Mouse (Mus musculus): Measurements from ENCODE around the gene Tbc1d22a. TPM values are rescaled to one million over a fixed set of nuclear protein-coding genes. Genes with fewer than 3 reads are reported as not detected.
A peak's percentile ranks its signal among the peaks of the same experiment; 100 is the strongest.

Tbc1d22a gene
- polyA plus RNA-seq, 1 experiment from 2014 or later = 6.6 TPM

DNA sequence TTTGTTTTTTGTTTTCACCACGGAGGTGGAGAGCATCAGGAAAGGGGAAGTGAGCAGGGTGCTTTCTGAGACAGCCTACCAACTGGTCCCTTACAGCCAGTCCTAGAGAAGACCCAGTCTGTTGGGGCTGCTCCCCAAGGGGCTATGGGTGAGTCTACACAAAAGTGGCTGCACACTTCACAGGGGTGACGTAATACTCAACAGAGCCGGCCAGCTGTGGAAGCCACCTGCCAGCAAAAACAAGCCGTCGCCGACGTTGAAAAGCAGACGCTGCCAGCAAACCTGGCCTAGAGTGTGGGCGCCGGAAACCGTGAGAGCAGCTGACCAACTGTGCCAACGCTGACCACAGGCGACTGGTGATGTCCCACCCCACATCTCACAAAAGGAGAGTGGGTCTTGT, 31.6 kb upstream of the Tbc1d22a start:
- no peak overlapping the region for H3K4me3 ChIP-seq (replicated peaks)
- no peaks in the 10 kb centered on the region for H3K36me3 ChIP-seq (replicated peaks)
- H3K9me3 ChIP-seq (replicated peaks) = no peaks in the 10 kb centered on the region
- no peak overlapping the region for H3K4me2 ChIP-seq
- H3K27ac ChIP-seq (replicated peaks) = 0 out of 2 replicates have a peak overlapping the region, but pooled peaks have one; percentile 25
- WGBS (ENCODE audit: insufficient replicate concordance) = 19% methylated on average over 13 of the region's 13 CpGs
- peaks cover 33% of the 10 kb centered on the region for H3K27me3 ChIP-seq
- H3K4me1 ChIP-seq (replicated peaks) = peaks cover 23% of the 10 kb centered on the region
- H3K9ac ChIP-seq = no peak overlapping the region
- ATAC-seq (ENCODE audit: insufficient read depth) = no peak

- ATAC-seq (ENCODE audit: insufficient read depth) = no peak
- no peak overlapping the region for H3K4me3 ChIP-seq (replicated peaks)
- no peak overlapping the region for H3K4me2 ChIP-seq
- WGBS (ENCODE audit: insufficient replicate concordance) = 73% methylated on average over 8 of the region's 8 CpGs
- no peak overlapping the region for H3K9ac ChIP-seq
- no peaks in the 10 kb centered on the region for H3K9me3 ChIP-seq (replicated peaks)
- H3K27me3 ChIP-seq = peaks cover 33% of the 10 kb centered on the region
- peaks cover 23% of the 10 kb centered on the region for H3K4me1 ChIP-seq (replicated peaks)
- H3K36me3 ChIP-seq (replicated peaks) = no peaks in the 10 kb centered on the region
- no peak overlapping the region for H3K27ac ChIP-seq (replicated peaks)
Measured at GRCm38 (mm10) chr15:86183484-86183883, 30.8 kb upstream of the Tbc1d22a start.

GRCm38 (mm10) chr15:86184071-86184470, 30.2 kb upstream of the Tbc1d22a start:
- Histone ChIP-seq H3K4me2 (peak overlapping the region; percentile 79), H3K4me3 (replicated peaks) (peak overlapping the region; percentile 65; the same call in 1 of the 2 replicates), H3K9me3 (replicated peaks) (no peaks in the 10 kb centered on the region), H3K36me3 (replicated peaks) (no peaks in the 10 kb centered on the region), H3K27ac (replicated peaks) (no peak overlapping the region), H3K4me1 (replicated peaks) (peaks cover 27% of the 10 kb centered on the region), H3K27me3 (peaks cover 33% of the 10 kb centered on the region), H3K9ac (no peak overlapping the region)
- WGBS (ENCODE audit: insufficient replicate concordance) = 43% methylated on average over 5 of the region's 5 CpGs
- no peak for ATAC-seq (ENCODE audit: insufficient read depth)

DNA sequence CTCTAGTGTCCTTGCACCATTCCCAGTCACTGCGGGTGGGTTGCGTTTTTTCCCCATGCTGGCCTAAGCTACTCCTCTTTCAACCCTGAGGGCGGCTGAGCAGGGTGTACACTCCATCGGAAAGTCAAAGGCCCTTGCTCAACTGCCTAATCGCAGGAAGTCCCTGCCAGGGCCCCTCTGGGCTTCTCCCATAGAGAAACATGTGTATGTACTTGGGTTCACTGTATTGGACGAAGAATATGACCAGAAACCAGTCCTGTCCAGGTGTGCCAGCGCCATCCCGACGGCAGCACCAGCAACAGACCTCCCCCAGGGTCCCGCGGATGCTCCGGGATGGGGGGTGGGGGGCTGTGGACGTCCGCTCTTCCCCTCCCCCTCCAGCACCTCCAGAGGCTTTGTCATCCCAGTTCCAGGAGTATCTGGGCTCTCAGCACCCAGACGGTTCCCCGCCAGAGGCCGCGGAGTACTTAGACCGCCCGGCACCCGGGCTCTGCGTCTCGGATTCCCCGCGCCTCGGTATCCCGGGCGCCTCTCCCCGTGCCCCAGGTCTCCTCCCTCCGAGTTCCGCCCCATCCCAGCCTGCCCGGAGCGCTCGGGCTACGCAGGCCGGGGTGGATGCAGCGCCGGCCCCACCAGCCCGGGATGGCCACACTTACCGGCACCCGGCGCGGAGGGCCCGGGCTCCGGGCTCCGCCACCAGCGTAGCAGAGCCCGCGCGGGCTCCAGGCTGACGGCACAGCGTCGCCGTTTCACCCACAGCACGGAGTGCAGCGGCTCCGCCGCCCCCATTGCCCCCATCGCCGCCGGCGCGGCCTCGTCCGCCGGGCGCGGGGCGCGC, 29.2 kb upstream of the Tbc1d22a start:
- WGBS (ENCODE audit: insufficient replicate concordance) = under 1% methylated on average over 70 of the region's 70 CpGs
- ATAC-seq (ENCODE audit: insufficient read depth) = 0 out of 2 replicates have a peak, but pooled peaks have one; percentile 14
- H3K4me1 ChIP-seq (replicated peaks) = peaks cover 23% of the 10 kb centered on the region

GRCm38 (mm10) chr15:86185689-86186569, 28.3 kb upstream of the Tbc1d22a start, which contains the start of gene Cerk:
Gene Cerk, minus strand, starts transcription at chr15:86186141.
- Histone ChIP-seq H3K9ac (peak within 1 kb of the TSS; percentile 58), H3K4me3 (replicated peaks) (peak within 1 kb of the TSS; percentile 65), H3K9me3 (replicated peaks) (no peaks in the 10 kb centered on the region), H3K36me3 (replicated peaks) (no peaks in the 10 kb centered on the region), H3K4me2 (peak within 1 kb of the TSS; percentile 79), H3K4me1 (replicated peaks) (peaks cover 23% of the 10 kb centered on the region), H3K27me3 (peaks cover 33% of the 10 kb centered on the region), H3K27ac (replicated peaks) (peak within 1 kb of the TSS; percentile 69)
- 2% methylated on average over 42 of the region's 43 CpGs for WGBS (ENCODE audit: insufficient replicate concordance)
- ATAC-seq (ENCODE audit: insufficient read depth) = peak; percentile 53

More for the DNA sequence above, 29.2 kb upstream of the Tbc1d22a start:
- peak overlapping the region; percentile 79 for H3K4me2 ChIP-seq
- H3K27me3 ChIP-seq = peaks cover 33% of the 10 kb centered on the region
- H3K9me3 ChIP-seq (replicated peaks) = no peaks in the 10 kb centered on the region
- H3K36me3 ChIP-seq (replicated peaks) = no peaks in the 10 kb centered on the region
- peak overlapping the region; percentile 65 for H3K4me3 ChIP-seq (replicated peaks)
- H3K27ac ChIP-seq (replicated peaks) = peak overlapping the region; percentile 69
- H3K9ac ChIP-seq = peak overlapping the region; percentile 58

GRCm38 (mm10) chr15:86186686-86187085, 27.6 kb upstream of the Tbc1d22a start:
- Histone ChIP-seq H3K4me2 (peak overlapping the region; percentile 79; the same call in 1 of the 2 replicates), H3K36me3 (replicated peaks) (no peaks in the 10 kb centered on the region), H3K27me3 (peaks cover 33% of the 10 kb centered on the region), H3K4me1 (replicated peaks) (peaks cover 23% of the 10 kb centered on the region), H3K4me3 (replicated peaks) (no peak overlapping the region), H3K9ac (no peak overlapping the region), H3K27ac (replicated peaks) (no peak overlapping the region), H3K9me3 (replicated peaks) (no peaks in the 10 kb centered on the region)
- 50% methylated on average over 3 of the region's 3 CpGs for WGBS (ENCODE audit: insufficient replicate concordance)
- no peak for ATAC-seq (ENCODE audit: insufficient read depth)

- Histone ChIP-seq H3K4me2 (no peak overlapping the region), H3K9ac (no peak overlapping the region), H3K27me3 (peaks cover 33% of the 10 kb centered on the region), H3K4me1 (replicated peaks) (peaks cover 12% of the 10 kb centered on the region), H3K27ac (replicated peaks) (no peak overlapping the region), H3K36me3 (replicated peaks) (no peaks in the 10 kb centered on the region), H3K9me3 (replicated peaks) (no peaks in the 10 kb centered on the region), H3K4me3 (replicated peaks) (no peak overlapping the region)
- ATAC-seq (ENCODE audit: insufficient read depth) = no peak
- WGBS (ENCODE audit: insufficient replicate concordance) = 53% methylated on average over 5 of the region's 5 CpGs
Measured at GRCm38 (mm10) chr15:86188186-86188585, 26.1 kb upstream of the Tbc1d22a start.

DNA sequence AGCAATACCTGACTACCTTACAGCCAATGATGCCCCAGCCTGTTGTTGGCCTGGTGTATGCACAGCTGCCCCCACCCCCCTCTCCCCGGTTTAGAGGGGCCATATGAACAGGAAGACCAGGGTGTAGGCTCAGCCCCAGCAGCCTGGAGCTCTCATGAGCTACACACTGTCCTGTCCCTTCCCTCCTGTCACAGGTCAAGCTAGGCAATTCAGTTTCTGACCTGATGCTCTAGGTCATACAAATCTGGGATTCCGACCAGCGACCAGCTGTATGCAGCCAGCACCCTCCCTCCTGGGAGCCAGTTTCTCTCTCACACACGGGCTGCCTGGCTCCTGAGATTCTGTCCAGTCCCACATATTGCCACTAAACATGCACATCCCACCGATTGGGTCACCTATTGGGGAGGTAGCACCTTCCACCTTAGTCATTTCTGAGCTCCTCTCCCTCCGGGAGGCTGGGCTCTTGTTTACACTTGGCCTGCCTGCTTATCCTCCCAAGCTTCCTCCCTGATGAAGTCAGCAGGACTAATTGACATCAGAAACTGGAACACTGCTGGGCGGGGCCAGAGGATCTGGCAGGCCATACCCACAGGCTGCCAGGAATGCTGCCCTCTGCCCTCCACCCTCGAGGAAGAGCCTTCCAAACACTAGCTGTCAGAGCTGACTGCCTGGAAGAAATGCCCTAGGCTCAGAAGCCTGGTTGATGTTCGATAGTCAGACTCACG, 25.4 kb upstream of the Tbc1d22a start:
- Histone ChIP-seq H3K9me3 (replicated peaks) (no peaks in the 10 kb centered on the region), H3K27me3 (peaks cover 28% of the 10 kb centered on the region), H3K4me2 (no peak overlapping the region), H3K4me1 (replicated peaks) (peaks cover 12% of the 10 kb centered on the region), H3K9ac (no peak overlapping the region), H3K27ac (replicated peaks) (no peak overlapping the region), H3K4me3 (replicated peaks) (no peak overlapping the region), H3K36me3 (replicated peaks) (no peaks in the 10 kb centered on the region)
- ATAC-seq (ENCODE audit: insufficient read depth) = no peak
- WGBS (ENCODE audit: insufficient replicate concordance) = 42% methylated on average over 10 of the region's 10 CpGs

DNA sequence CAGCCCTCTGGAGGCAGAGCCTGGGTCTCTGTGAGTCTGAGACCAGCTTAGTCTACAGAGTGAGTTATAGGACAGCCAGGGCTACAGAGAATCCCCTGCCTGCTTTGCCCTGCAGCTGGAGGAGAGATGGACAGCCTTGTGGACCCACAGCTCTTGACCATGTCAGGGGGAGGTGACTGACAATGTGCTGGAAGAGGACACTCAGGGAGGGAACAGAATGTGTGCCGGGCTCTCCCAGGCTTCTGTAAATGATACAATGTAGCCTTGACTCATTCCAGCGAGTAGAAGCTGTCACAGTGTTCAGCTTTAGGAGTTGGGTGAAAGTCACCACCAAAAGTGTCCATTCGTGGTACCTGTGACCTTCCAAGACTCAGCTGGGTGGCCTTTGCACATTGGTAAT, 23.9 kb upstream of the Tbc1d22a start:
- Histone ChIP-seq H3K4me2 (no peak overlapping the region), H3K36me3 (replicated peaks) (no peaks in the 10 kb centered on the region), H3K27me3 (peaks cover 13% of the 10 kb centered on the region), H3K9ac (no peak overlapping the region), H3K27ac (replicated peaks) (no peak overlapping the region), H3K9me3 (replicated peaks) (no peaks in the 10 kb centered on the region), H3K4me3 (replicated peaks) (no peak overlapping the region), H3K4me1 (replicated peaks) (peaks cover 4% of the 10 kb centered on the region)
- ATAC-seq (ENCODE audit: insufficient read depth) = no peak
- WGBS (ENCODE audit: insufficient replicate concordance) = 60% methylated on average over 3 of the region's 3 CpGs

DNA sequence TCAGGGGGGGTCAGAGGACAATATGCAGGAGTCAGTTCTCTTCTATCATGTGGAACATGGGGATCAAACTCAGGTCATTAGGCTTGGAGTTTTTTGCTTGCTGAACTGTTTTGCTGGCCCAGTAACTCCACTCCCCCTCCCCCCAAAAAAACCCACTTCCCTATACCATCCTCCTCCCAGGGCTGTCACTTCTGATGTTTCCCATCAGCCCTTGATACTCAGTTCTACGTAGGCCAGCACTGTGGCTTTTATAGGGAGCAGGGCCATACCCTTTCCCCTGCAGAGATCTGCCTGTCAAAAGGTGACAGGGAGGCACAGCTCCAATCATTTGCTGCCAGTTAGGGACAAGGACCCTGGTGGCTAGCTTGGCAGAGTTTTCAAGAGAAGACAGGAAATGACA, 22.8 kb upstream of the Tbc1d22a start:
- peaks cover 4% of the 10 kb centered on the region; the same call in 1 of the 2 replicates for H3K4me1 ChIP-seq (replicated peaks)
- H3K27ac ChIP-seq (replicated peaks) = no peak overlapping the region
- H3K9me3 ChIP-seq (replicated peaks) = no peaks in the 10 kb centered on the region
- H3K4me2 ChIP-seq = no peak overlapping the region
- WGBS (ENCODE audit: insufficient replicate concordance) = 23% methylated on average over 1 of the region's 1 CpGs
- ATAC-seq (ENCODE audit: insufficient read depth) = no peak
- H3K27me3 ChIP-seq = peaks cover 2% of the 10 kb centered on the region
- H3K9ac ChIP-seq = no peak overlapping the region
- H3K36me3 ChIP-seq (replicated peaks) = no peaks in the 10 kb centered on the region
- H3K4me3 ChIP-seq (replicated peaks) = no peak overlapping the region

Measured in liver, embryonic 15.5 days (tissue).